Mouse (Mus musculus) testis, adult 2 months (tissue): ENCODE data around the gene Tenm1. TPM values are rescaled to one million over a fixed set of nuclear protein-coding genes. Genes with fewer than 3 reads are reported as not detected.
A peak's percentile ranks its signal among the peaks of the same experiment; 100 is the strongest.

Source experiments
- H3K27ac ChIP-seq: fragments of 200-500 bp; 2 replicates; pipeline ENCODE4 v1.5.1; 2012; ENCODE audit warnings: low read depth, low read length; ENCODE audit not compliant: control insufficient read depth, insufficient read depth
- H3K27me3 ChIP-seq: fragments of 200-500 bp; 2 replicates; pipeline ENCODE4 v1.6.1; 2012; ENCODE audit warnings: mild to moderate bottlenecking, low read length, moderate library complexity; ENCODE audit not compliant: control insufficient read depth, insufficient read depth
- H3K36me3 ChIP-seq: fragments of 200-500 bp; 2 replicates; pipeline ENCODE4 v1.6.1; 2012; ENCODE audit warnings: mild to moderate bottlenecking, low read length; ENCODE audit not compliant: control insufficient read depth, insufficient read depth
- H3K4me1 ChIP-seq: fragments of 200-500 bp; 2 replicates; pipeline ENCODE4 v1.6.1; 2012; ENCODE audit warnings: low read length; ENCODE audit not compliant: control insufficient read depth, insufficient read depth
- H3K4me3 ChIP-seq: fragments of 200-500 bp; 2 replicates; pipeline ENCODE4 v1.5.1; 2012; ENCODE audit warnings: low read depth, mild to moderate bottlenecking, low read length, moderate library complexity, mixed read lengths; ENCODE audit not compliant: control insufficient read depth
- CTCF ChIP-seq: fragments of 200-500 bp; IDR thresholded peaks from 2 replicates; pipeline ENCODE4 v1.5.1; 2012; ENCODE audit warnings: low read depth, mild to moderate bottlenecking, inconsistent platforms, low read length, moderate library complexity; ENCODE audit not compliant: control insufficient read depth, insufficient read depth, insufficient replicate concordance
- POLR2A ChIP-seq: fragments of 200-500 bp; IDR thresholded peaks from 2 replicates; pipeline ENCODE4 v1.6.1; 2012; ENCODE audit warnings: low read depth, mild to moderate bottlenecking, inconsistent platforms, low read length, moderate library complexity; ENCODE audit not compliant: control insufficient read depth
- polyA plus RNA-seq: library from polyadenylated mRNA; depleted of rRNA; stranded (reverse); fragments of >200 nt; gene quantifications from 2 replicates; pipeline ENCODE4 v1.2.3, GENCODE M21; 2012; rRNA removed

Tenm1 gene
- 0.02 TPM in 2 replicates for polyA plus RNA-seq

DNA sequence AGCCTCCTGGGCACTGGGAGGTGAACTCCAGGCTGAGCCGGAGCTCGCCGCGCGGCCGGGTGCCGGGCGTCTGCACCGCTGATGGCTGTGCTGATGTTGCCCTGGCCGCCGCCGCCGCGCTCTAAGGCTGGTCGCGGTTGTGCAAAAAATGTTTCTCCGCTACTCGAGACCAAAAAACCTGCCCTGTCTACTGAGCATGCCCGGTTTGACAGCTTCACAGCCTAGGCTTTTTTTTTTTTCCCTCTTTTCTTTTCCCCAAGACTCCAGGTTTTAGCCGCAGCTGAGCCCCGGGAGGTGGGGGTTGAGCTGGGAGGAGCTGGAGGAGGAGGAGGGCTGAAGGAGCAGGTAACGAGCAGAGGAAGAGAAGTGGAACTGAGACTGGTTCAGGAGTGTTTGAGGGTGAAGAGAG is at the start of gene Tenm1:
TSS of gene Tenm1 (minus strand) at position 272 of the 409 bp plus-strand sequence.
- Histone ChIP-seq H3K27ac (no peak within 1 kb of the TSS), H3K36me3 (no peaks in the 10 kb centered on the region), H3K4me3 (peak within 1 kb of the TSS; percentile 10), H3K27me3 (no peaks in the 10 kb centered on the region), H3K4me1 (peaks cover 7% of the 10 kb centered on the region; the same call in 1 of the 2 replicates)
- TF ChIP-seq POLR2A (no peak), CTCF (no peak)

- H3K4me3 ChIP-seq, result no peak overlapping the region
- no peaks in the 10 kb centered on the region for H3K4me1 ChIP-seq
- H3K36me3 ChIP-seq, result no peaks in the 10 kb centered on the region
- TF ChIP-seq CTCF (no peak), POLR2A (no peak)
- H3K27ac ChIP-seq, result no peak overlapping the region
- H3K27me3 ChIP-seq, result no peaks in the 10 kb centered on the region
Observed at GRCm38 (mm10) chrX:43467311-43467710, 38.4 kb upstream of the Tenm1 start.

- TF ChIP-seq CTCF, result no peak
- no peaks in the 10 kb centered on the region for H3K36me3 ChIP-seq
- no peak overlapping the region for H3K27ac ChIP-seq
- H3K4me3 ChIP-seq, result no peak overlapping the region
- no peaks in the 10 kb centered on the region for H3K27me3 ChIP-seq
- H3K4me1 ChIP-seq, result peaks cover 7% of the 10 kb centered on the region; the same call in 1 of the 2 replicates
Observed at GRCm38 (mm10) chrX:43430581-43430980, 1.7 kb upstream of the Tenm1 start.

DNA sequence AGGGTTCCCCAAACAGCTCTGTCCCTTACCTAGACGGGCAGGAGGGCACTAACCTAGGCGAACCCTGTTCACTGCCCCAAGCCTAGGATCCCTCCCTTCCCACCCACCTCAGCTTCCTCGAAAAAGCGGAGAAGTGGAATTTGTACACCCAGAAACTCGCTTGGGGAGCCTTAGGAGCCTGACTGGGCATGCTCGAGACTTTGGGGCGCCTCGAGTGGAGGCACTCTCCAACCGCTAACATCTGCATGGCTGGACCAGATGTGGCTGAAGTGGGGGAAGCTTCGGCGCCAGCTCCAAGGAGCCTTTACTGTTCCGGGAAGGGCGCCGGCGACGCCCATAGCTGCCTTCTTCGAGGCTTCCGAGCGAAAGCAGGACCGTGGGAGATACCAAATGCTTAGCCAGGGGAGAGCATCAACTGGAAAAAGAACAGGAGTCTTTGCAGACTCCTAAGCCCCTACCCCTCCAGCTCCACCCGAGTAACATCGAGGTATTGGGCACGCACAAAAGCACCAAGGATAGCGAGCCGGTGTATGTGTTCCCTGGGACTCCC is 1.1 kb upstream of the Tenm1 start:
- no peak overlapping the region for H3K4me3 ChIP-seq
- H3K27ac ChIP-seq, result no peak overlapping the region
- no peak for TF ChIP-seq POLR2A
- TF ChIP-seq CTCF, result no peak
- no peaks in the 10 kb centered on the region for H3K36me3 ChIP-seq
- no peaks in the 10 kb centered on the region for H3K27me3 ChIP-seq
- H3K4me1 ChIP-seq, result peaks cover 7% of the 10 kb centered on the region; the same call in 1 of the 2 replicates

- H3K4me1 ChIP-seq, result peaks cover 7% of the 10 kb centered on the region; the same call in 1 of the 2 replicates
- TF ChIP-seq CTCF (no peak), POLR2A (no peak)
- H3K4me3 ChIP-seq, result no peak overlapping the region
- H3K27me3 ChIP-seq, result no peaks in the 10 kb centered on the region
- no peak overlapping the region for H3K27ac ChIP-seq
- no peaks in the 10 kb centered on the region for H3K36me3 ChIP-seq
Observed at GRCm38 (mm10) chrX:43429337-43429736, 411 bp upstream of the Tenm1 start.

- H3K27me3 ChIP-seq, result no peaks in the 10 kb centered on the region
- TF ChIP-seq POLR2A (no peak), CTCF (no peak)
Observed at GRCm38 (mm10) chrX:43427961-43428365, 963 bp downstream of the Tenm1 start.

DNA sequence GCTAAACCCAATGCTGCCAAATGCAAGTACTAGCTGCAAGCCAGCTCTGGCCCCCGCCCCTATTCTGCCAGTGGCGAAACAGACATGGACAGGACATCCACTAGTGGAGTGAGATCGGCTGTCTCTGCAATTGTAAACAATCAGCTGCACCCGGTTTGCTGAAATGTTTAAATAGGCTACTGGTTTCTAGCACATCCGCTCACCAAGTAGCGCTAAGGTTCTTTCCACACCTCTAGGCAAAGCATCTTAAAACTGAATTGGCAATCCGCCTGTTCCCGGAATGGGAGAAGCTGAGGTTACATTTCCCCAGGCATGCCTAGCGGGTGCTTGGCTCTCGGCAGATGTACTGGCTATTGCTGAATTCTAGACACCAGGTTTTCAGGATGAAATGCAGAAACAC is 1.8 kb downstream of the Tenm1 start:
- Histone ChIP-seq H3K4me3 (no peak overlapping the region), H3K36me3 (no peaks in the 10 kb centered on the region), H3K27me3 (no peaks in the 10 kb centered on the region), H3K4me1 (peaks cover 7% of the 10 kb centered on the region; the same call in 1 of the 2 replicates), H3K27ac (no peak overlapping the region)
- TF ChIP-seq CTCF (no peak), POLR2A (no peak)

More at GRCm38 (mm10) chrX:43427961-43428365, 963 bp downstream of the Tenm1 start:
- H3K4me3 ChIP-seq, result no peak overlapping the region; the same call in 1 of the 2 replicates
- no peak overlapping the region for H3K27ac ChIP-seq
- H3K4me1 ChIP-seq, result peaks cover 7% of the 10 kb centered on the region; the same call in 1 of the 2 replicates
- no peaks in the 10 kb centered on the region for H3K36me3 ChIP-seq

- TF ChIP-seq CTCF (no peak), POLR2A (no peak)
- H3K27me3 ChIP-seq, result no peaks in the 10 kb centered on the region
- no peak overlapping the region for H3K27ac ChIP-seq
- H3K4me1 ChIP-seq, result no peaks in the 10 kb centered on the region
- H3K36me3 ChIP-seq, result no peaks in the 10 kb centered on the region
- H3K4me3 ChIP-seq, result no peak overlapping the region
Observed at GRCm38 (mm10) chrX:43397957-43398356, 31.0 kb downstream of the Tenm1 start.
